Mouse (Mus musculus) forelimb bud, embryonic 11.5 days (tissue): Measurements from ENCODE around the gene Klf3.
A peak's percentile ranks its signal among the peaks of the same experiment; 100 is the strongest.

Source experiments
- DNase-seq: peaks from one replicate; pipeline ENCODE4 v3.0.0-alpha.2; 2012; ENCODE audit warnings: low read depth, low spot score

Gene Klf3

DNA sequence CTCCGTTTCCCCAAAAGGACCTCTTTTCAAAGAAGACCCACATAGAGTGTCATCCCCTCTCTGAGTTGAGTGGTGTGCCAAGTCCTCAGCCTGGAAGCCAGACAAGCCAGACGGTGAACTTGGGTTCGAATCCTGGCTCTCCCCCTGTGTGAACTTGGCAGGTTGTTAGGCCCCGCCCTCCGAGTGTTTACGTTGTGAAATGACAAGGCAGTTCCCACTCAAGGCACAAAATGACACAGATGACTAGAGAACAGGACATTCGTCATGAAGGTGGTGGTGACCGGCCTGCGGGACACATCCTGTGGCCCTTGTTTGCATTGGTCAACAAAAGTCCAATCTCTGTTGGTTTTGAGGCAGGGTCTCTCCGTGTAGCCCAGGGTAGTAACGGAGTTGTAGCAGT, 6.7 kb downstream of the Klf3 start:
- DNase-seq = no peak

DNA sequence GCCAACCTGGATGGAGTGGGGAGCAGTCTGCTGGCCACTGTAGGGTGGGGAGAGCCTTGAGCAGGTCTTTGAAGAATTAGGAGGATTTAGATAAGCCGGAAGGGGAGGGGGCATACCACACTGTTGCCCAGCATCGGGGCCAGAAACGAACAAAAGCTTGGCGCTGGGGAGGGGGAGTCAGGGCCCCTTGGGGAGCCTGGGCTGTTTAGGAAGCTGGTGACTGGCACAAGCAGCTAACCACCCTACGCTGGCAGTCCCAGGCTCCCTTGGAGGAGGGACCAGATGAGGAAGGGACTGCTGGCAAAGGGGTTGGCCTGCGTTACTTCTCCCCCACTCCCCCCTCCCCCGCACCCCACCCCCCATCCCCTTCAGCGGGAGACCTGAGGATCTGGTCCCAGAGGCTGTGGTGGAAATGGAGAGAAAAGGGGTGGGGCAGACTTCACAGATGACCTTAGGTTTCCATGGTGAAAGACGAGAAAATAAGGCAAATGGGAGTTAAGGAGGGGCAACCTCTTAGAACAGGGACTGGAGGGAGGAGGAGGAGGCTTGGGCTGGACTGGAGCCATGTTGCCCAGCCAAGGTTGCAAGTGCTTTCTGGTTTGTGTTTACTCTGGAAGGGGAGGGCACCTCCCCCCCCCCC, 7.8 kb downstream of the Klf3 start:
- peak; percentile 64 for DNase-seq

DNA sequence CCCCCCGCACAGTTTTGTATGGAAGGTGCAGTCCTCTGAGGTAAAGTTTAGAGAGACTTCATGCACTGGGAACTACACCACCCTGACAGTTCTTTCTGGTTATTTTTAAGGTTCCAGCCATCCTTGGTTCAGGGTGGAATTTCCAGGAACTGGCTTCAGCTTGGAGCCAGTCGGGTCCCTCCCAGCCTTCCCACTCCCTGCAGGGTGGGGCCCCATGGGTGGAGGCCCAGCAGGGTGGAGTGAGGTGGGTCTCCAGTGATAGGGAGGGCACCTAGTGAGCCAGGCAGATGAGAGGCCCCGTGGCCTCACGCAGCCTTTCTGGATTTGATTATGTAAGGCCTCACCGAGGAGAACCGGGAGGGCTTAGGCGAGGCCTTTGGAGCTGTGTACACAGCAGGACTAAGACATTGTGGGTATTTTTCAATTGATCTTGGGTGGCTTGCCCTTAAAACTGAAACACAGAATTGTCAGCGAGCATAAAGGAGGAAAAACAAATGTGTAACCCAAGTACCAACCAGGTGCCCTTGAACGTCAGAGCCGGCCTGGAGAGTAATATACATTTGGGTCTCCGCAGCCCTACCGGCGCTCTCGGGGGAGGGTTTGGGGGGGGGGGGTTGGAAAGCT, 8.4 kb downstream of the Klf3 start:
- DNase-seq = no peak

- no peak for DNase-seq
Observed at GRCm38 (mm10) chr5:64812124-64812982, 9.2 kb downstream of the Klf3 start.

GRCm38 (mm10) chr5:64812983-64813304, 9.8 kb downstream of the Klf3 start:
- no peak for DNase-seq

GRCm38 (mm10) chr5:64813361-64813760, 10.2 kb downstream of the Klf3 start:
- peak; percentile 95 for DNase-seq

DNA sequence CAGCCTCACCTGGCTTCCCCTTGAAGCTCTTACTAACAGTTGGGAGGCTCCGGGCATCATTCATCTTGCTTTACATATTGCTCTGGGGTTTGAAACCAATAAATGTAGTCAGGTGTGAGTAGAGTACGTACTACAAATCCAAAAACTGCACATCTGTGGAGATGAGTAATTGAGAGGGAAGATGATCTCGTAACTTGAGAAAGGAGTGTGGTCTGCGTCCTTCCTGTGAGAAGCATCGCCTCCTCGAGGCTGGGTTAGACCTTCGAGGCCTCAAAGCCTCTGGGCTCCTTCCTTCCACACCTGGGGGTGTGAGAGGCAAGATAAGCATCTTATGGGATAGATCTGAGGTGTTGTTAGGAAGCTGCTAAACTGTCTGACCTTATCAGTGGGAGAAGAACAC, 11.2 kb downstream of the Klf3 start:
- no peak for DNase-seq

- DNase-seq = no peak
Observed at GRCm38 (mm10) chr5:64815631-64816030, 12.4 kb downstream of the Klf3 start.

GRCm38 (mm10) chr5:64816290-64816973, 13.2 kb downstream of the Klf3 start:
- no peak for DNase-seq

DNA sequence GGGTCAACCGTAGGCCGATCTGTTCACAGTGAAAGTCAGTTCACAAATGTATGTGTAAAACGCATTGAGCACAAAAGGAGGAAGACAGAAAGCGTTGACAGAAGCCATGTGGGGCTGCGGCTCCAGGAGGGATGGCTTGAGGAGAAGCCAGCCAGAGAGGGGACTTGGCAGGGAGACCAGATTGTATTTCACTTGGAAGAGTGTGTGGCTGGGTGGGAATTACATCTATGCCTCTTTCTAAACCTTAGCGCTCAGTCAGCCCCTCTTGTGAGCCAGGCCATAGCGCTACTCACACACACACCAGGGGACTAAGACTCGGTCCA, 13.7 kb downstream of the Klf3 start:
- no peak for DNase-seq

DNA sequence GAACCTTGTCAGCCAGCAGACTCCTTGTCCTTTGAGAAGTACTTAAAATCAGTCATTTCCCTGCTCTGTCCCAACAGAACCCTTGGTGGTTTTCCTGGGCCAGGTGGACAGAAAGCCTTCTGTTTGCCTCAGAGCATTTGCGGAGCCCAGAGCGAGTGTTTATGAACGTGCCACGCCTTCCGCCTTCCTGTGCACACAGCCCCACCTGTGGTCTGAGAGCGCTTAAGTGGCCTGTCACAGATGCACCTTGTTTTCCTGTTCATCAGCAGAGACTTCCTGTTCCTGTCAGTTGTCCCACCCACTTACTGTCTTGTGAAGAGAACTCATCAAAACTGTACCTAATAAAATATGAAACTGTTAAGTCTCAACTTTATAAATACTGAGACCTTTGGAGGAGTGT, 16.2 kb downstream of the Klf3 start:
- DNase-seq = no peak

- no peak for DNase-seq
Observed at GRCm38 (mm10) chr5:64820138-64820537, 16.9 kb downstream of the Klf3 start.

DNA sequence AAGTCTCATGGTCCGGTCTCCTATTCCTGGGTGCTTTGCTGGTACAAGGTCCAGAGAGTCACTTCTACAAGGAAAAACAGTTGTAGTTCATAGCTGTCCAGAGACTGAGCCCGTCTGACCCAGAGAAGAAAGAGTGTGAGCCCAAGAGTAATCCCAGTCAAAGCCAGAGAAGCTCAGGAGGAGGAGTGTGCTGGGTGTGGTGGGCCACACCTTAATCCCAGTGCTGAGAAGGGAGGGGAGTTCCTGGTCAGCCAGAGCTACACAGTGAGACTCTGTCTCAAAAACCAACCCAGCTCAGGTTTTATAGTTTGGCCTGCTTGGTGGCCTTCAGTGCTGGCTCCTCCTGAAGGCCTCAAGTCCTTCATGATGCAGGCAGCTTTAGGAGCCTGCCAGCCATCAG, 18.1 kb downstream of the Klf3 start:
- DNase-seq = no peak

- no peak for DNase-seq
Observed at GRCm38 (mm10) chr5:64821964-64822363, 18.8 kb downstream of the Klf3 start.

- DNase-seq = no peak
Observed at GRCm38 (mm10) chr5:64823431-64823830, 20.2 kb downstream of the Klf3 start.

GRCm38 (mm10) chr5:64824765-64825164, 21.6 kb downstream of the Klf3 start:
- DNase-seq = no peak

DNA sequence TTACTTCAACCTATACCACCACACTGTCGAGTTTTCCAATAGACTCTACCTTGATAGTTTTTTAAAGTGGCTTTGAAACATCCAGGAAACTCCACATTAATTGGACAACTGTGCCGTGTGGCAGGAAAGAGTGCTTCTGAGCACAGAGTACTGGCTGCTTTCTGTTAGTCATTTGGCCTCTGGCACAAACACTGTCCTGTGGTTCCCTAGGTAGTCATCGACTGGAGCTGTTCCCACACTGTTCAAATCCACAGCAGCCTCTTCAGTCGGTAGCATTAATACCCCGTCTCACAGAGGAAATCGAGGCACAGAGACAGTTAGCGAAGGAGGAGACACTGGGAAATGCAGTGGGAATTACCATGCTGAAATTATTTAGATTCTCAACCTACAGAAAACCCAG, 22.3 kb downstream of the Klf3 start:
- DNase-seq = no peak

DNA sequence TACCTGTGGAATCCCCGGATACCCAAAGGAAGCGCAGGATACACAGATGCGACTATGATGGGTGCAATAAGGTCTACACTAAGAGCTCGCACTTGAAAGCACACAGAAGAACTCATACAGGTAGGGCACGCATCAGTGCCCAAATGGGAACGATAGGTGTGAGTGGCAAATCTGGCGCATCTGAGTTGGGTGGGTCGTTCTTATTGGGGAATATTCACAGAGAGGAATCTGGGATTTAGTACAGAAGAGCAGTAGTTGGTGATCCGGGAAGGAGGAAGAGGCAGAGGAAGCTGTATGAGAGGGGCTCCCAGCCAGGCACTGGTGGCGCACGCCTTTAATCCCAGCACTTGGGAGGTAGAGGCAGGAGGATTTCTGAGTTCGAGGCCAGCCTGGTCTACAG, 24.0 kb downstream of the Klf3 start:
- DNase-seq = no peak

GRCm38 (mm10) chr5:64828314-64828713, 25.1 kb downstream of the Klf3 start:
- DNase-seq = no peak

GRCm38 (mm10) chr5:64829606-64830005, 26.4 kb downstream of the Klf3 start:
- DNase-seq = no peak

GRCm38 (mm10) chr5:64830773-64831172, 27.6 kb downstream of the Klf3 start:
- no peak for DNase-seq

DNA sequence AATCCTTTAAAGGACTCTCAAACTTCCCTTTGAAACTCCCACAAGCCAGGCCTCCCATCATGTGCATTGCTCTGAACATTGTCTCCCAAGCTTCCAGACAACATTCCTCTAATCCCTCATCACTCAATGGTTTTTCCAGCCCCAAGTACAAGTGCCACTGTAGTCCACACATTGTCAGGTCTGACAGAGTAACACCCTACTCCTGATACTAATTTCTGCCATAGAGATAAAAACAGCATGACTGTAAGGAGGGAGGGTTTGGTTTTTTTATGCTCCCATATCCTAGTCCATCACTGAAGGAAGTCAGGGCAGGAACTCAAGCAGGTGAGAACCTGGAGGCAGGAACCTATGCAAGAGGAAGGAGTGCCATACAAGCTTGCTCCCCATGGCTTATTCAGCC, 30.2 kb downstream of the Klf3 start:
- no peak for DNase-seq

- DNase-seq = no peak
Observed at GRCm38 (mm10) chr5:64834213-64834612, 31.0 kb downstream of the Klf3 start.
